8 mouse cellular contexts compared by ENCODE assay signal in genomic region chr3:102012611-102013211, GRCm38 (mm10). TPM values are rescaled to one million over a fixed set of nuclear protein-coding genes. Genes with fewer than 3 reads are reported as not detected.
DNase-seq lines count a peak whose midpoint lies in the region; ATAC-seq and TF ChIP-seq lines count a peak whose summit lies in the region.

No protein-coding gene starts in this region.

- WGBS in heart, postnatal 0 days = under 1% methylated on average over 53 of the region's 53 CpGs
- WGBS in limb, embryonic 14.5 days = under 1% methylated on average over 49 of the region's 53 CpGs

- no peak overlapping the region for H3K27ac ChIP-seq in heart, postnatal 0 days (ENCODE audit: low read depth)
- H3K27ac ChIP-seq in limb, embryonic 14.5 days (replicated peaks; ENCODE audit: low read depth, low read length) = no peak overlapping the region

- no peak for TF ChIP-seq CTCF in heart, postnatal 0 days (IDR thresholded peaks at IDR 0.05; ENCODE audit: low read depth)

- H3K4me2 ChIP-seq in heart, postnatal 0 days (ENCODE audit: low read depth, low read length) = peak overlapping the region; percentile 56
- peak overlapping the region; percentile 55 for H3K4me2 ChIP-seq in limb, embryonic 14.5 days (replicated peaks; ENCODE audit: low read depth, low read length, severe bottlenecking)

- ATAC-seq in heart, postnatal 0 days (ENCODE audit: insufficient read depth, low read depth) = no peak
- no peak for ATAC-seq in limb, embryonic 14.5 days (ENCODE audit: low FRiP score, low read depth)

- TF ChIP-seq POLR2A in limb, embryonic 14.5 days (IDR thresholded peaks at IDR 0.05; ENCODE audit: borderline replicate concordance, extremely low read depth, insufficient read depth, insufficient read length) = no peak

- peak overlapping the region; percentile 40 for H3K4me3 ChIP-seq in heart, postnatal 0 days (ENCODE audit: low read depth, low read length)
- H3K4me3 ChIP-seq in limb, embryonic 14.5 days (replicated peaks; ENCODE audit: low read length) = peak overlapping the region; percentile 37

- TF ChIP-seq EP300 in heart, postnatal 0 days (IDR thresholded peaks at IDR 0.05; ENCODE audit: low read depth) = no peak

- no peak overlapping the region for H3K9ac ChIP-seq in heart, postnatal 0 days (replicated peaks; ENCODE audit: low read depth, low read length)
- peak overlapping the region; percentile 38; the same call in 1 of the 2 replicates for H3K9ac ChIP-seq in limb, embryonic 14.5 days (ENCODE audit: low read depth, low read length, severe bottlenecking)

- peaks cover 8% of the 10 kb centered on the region; the same call in 1 of the 2 replicates for H3K4me1 ChIP-seq in heart, postnatal 0 days (ENCODE audit: control insufficient read depth, insufficient read depth)
- H3K4me1 ChIP-seq in limb, embryonic 14.5 days (ENCODE audit: control insufficient read depth, insufficient read depth, low read length) = peaks cover 17% of the 10 kb centered on the region

- no peaks in the 10 kb centered on the region for H3K36me3 ChIP-seq in heart, postnatal 0 days (replicated peaks; ENCODE audit: control insufficient read depth, insufficient read depth, low read length)
- no peaks in the 10 kb centered on the region for H3K36me3 ChIP-seq in limb, embryonic 14.5 days (ENCODE audit: control insufficient read depth, insufficient read depth, low read length)

- H3K27me3 ChIP-seq in heart, postnatal 0 days (ENCODE audit: control insufficient read depth, insufficient read depth, low read length) = peaks cover 81% of the 10 kb centered on the region
- H3K27me3 ChIP-seq in limb, embryonic 14.5 days (ENCODE audit: control insufficient read depth, insufficient read depth, low read length) = peaks cover 63% of the 10 kb centered on the region

- DNase-seq in embryo, embryonic 10 days (ENCODE audit: low spot score) = peak; percentile 62
- DNase-seq in embryo, embryonic 10.5 days (ENCODE audit: low spot score) = no peak
- DNase-seq in thymus, postnatal 4 days = peak; percentile 16
- no peak for DNase-seq in thymus, postnatal 10 days (ENCODE audit: low spot score in 2 of 2)
- DNase-seq in heart, postnatal 0 days (ENCODE audit: low spot score) = no peak
- DNase-seq in limb, embryonic 14.5 days (ENCODE audit: low spot score) = no peak
- peak; percentile 36 to 41 for DNase-seq in right cerebral cortex, postnatal 10 days (ENCODE audit: low spot score in 2 of 2)
- DNase-seq in thymus, adult 18-20 months = no peak

- H3K9me3 ChIP-seq in heart, postnatal 0 days (replicated peaks; ENCODE audit: control insufficient read depth, low read length) = no peaks in the 10 kb centered on the region
- H3K9me3 ChIP-seq in limb, embryonic 14.5 days (ENCODE audit: control insufficient read depth, low read length) = no peaks in the 10 kb centered on the region

RNA-seq across cellular contexts. Expression of gene Nhlh2, which starts 2.8 kb away (rescaled TPM):
- not detected in 2 replicates for total RNA-seq in heart, postnatal 0 days (2014; rRNA removed; ENCODE audit: low replicate concordance)
- not detected in 2 replicates for polyA plus RNA-seq in heart, postnatal 0 days (2015; fragmentation: Nextera tagmentation; extraction: Ambion mirVana)
- 0.03 and 0.08 TPM in 2 replicates for polyA plus RNA-seq in limb, embryonic 14.5 days (2012; rRNA removed)
- polyA plus RNA-seq in limb, embryonic 14.5 days (2014; fragmentation: Nextera tagmentation; extraction: Ambion mirVana) = not detected in 2 replicates

Comparison
In these comparisons a context has a peak if more than half of its experiments do, and no peak if none do; other contexts are left out.
1. DNase-seq: peak in embryo, embryonic 10 days (single experiment), thymus, postnatal 4 days (single experiment) and right cerebral cortex, postnatal 10 days (2 of 2); none in embryo, embryonic 10.5 days (single experiment), thymus, postnatal 10 days (0 of 2), heart, postnatal 0 days (single experiment), limb, embryonic 14.5 days (single experiment) and thymus, adult 18-20 months (0 of 2).